Mouse (Mus musculus) olfactory bulb, adult 2 months (tissue): ENCODE data around the gene Tbc1d24. TPM values are rescaled to one million over a fixed set of nuclear protein-coding genes. Genes with fewer than 3 reads are reported as not detected.

Source experiments
- H3K27ac ChIP-seq: fragments of 200-500 bp; 2 replicates; pipeline ENCODE4 v1.5.1; 2012; ENCODE audit warnings: low read depth, low read length; ENCODE audit not compliant: insufficient read depth
- H3K4me1 ChIP-seq: fragments of 200-500 bp; 2 replicates; pipeline ENCODE4 v1.6.1; 2012; ENCODE audit warnings: low read length; ENCODE audit not compliant: control insufficient read depth, insufficient read depth
- H3K4me3 ChIP-seq: fragments of 200-500 bp; 2 replicates; pipeline ENCODE4 v1.5.1; 2012; ENCODE audit warnings: mild to moderate bottlenecking, low read depth, low read length, moderate library complexity; ENCODE audit not compliant: insufficient read depth
- CTCF ChIP-seq: fragments of 200-500 bp; IDR thresholded peaks from 2 replicates; pipeline ENCODE4 v1.5.1; 2012; ENCODE audit warnings: low read depth, mild to moderate bottlenecking, low read length, moderate library complexity; ENCODE audit not compliant: insufficient read depth
- POLR2A ChIP-seq: fragments of 200-500 bp; IDR thresholded peaks from 2 replicates; pipeline ENCODE4 v1.6.1; 2012; ENCODE audit warnings: mild to moderate bottlenecking, low read depth, low read length, moderate library complexity; ENCODE audit not compliant: insufficient read depth
- WGBS: fragments of 180-500 bp; shearing (Covaris S2); methylation state at CpG from one replicate; pipeline ENCODE4 v1.1.7; 2018; 5-methylcytosine and 5-hydroxymethylcytosine counted together
- polyA plus RNA-seq: library from polyadenylated mRNA; stranded (reverse); fragments of >200 nt; gene quantifications from 2 replicates; pipeline ENCODE4 v1.2.4, GENCODE M21; 2012; ENCODE audit warnings: low replicate concordance; ENCODE audit not compliant: missing spikeins, insufficient read depth, insufficient read length

Tbc1d24 gene
- not detected in 2 replicates for polyA plus RNA-seq

GRCm38 (mm10) chr17:24205284-24205888, at the start of gene Tbc1d24:
TSS of gene Tbc1d24 (minus strand) at chr17:24205562.
- peak; percentile 75 for TF ChIP-seq POLR2A
- TF ChIP-seq CTCF, result no peak

GRCm38 (mm10) chr17:24252329-24252728, 47.0 kb upstream of the Tbc1d24 start:
- Histone ChIP-seq H3K27ac (no peak overlapping the region), H3K4me1 (0 out of 2 replicates have a peak, but pooled peaks cover 2% of the 10 kb centered on the region), H3K4me3 (no peak overlapping the region)
- TF ChIP-seq POLR2A (no peak), CTCF (no peak)
- WGBS, result 97% methylated on average over 2 of the region's 2 CpGs

More at GRCm38 (mm10) chr17:24205284-24205888, at the start of gene Tbc1d24:
- peak within 1 kb of the TSS; percentile 72 for H3K4me3 ChIP-seq
- WGBS, result under 1% methylated on average over 65 of the region's 65 CpGs
- peak within 1 kb of the TSS; percentile 65 for H3K27ac ChIP-seq
- H3K4me1 ChIP-seq, result peaks cover 52% of the 10 kb centered on the region

- H3K27ac ChIP-seq, result no peak within 1 kb of the TSS
- TF ChIP-seq CTCF (no peak), POLR2A (0 out of 2 replicates have a peak, but pooled peaks have one; percentile 3)
Measured at GRCm38 (mm10) chr17:24251320-24252069, 46.1 kb upstream of the Tbc1d24 start, which contains the start of gene Ccnf. TSS of gene Ccnf (minus strand) at chr17:24251484.

GRCm38 (mm10) chr17:24250988-24251319, 45.6 kb upstream of the Tbc1d24 start:
- H3K4me3 ChIP-seq, result peak overlapping the region; percentile 67
- under 1% methylated on average over 32 of the region's 32 CpGs for WGBS
- 0 out of 2 replicates have a peak, but pooled peaks cover 2% of the 10 kb centered on the region for H3K4me1 ChIP-seq
- TF ChIP-seq CTCF (no peak), POLR2A (peak; percentile 72; the same call in 1 of the 2 replicates)
- H3K27ac ChIP-seq, result no peak overlapping the region

More at GRCm38 (mm10) chr17:24251320-24252069, 46.1 kb upstream of the Tbc1d24 start, which contains the start of gene Ccnf:
- under 1% methylated on average over 48 of the region's 48 CpGs for WGBS
- 0 out of 2 replicates have a peak, but pooled peaks cover 2% of the 10 kb centered on the region for H3K4me1 ChIP-seq
- peak within 1 kb of the TSS; percentile 67 for H3K4me3 ChIP-seq

- WGBS, result 98% methylated on average over 2 of the region's 2 CpGs
- no peak for TF ChIP-seq CTCF
- TF ChIP-seq POLR2A, result no peak
- Histone ChIP-seq H3K27ac (no peak overlapping the region), H3K4me3 (no peak overlapping the region), H3K4me1 (peaks cover 8% of the 10 kb centered on the region)
Measured at GRCm38 (mm10) chr17:24248641-24249040, 43.3 kb upstream of the Tbc1d24 start.

- TF ChIP-seq CTCF (no peak), POLR2A (no peak)
- Histone ChIP-seq H3K27ac (peak overlapping the region; percentile 88), H3K4me3 (no peak overlapping the region), H3K4me1 (peaks cover 6% of the 10 kb centered on the region)
- 51% methylated on average over 8 of the region's 8 CpGs for WGBS
Measured at GRCm38 (mm10) chr17:24244061-24244460, 38.7 kb upstream of the Tbc1d24 start.

GRCm38 (mm10) chr17:24243311-24243969, 38.1 kb upstream of the Tbc1d24 start:
- 82% methylated on average over 4 of the region's 4 CpGs for WGBS
- Histone ChIP-seq H3K27ac (peak overlapping the region; percentile 88), H3K4me3 (no peak overlapping the region), H3K4me1 (peaks cover 6% of the 10 kb centered on the region)
- TF ChIP-seq CTCF (no peak), POLR2A (no peak)

- Histone ChIP-seq H3K4me1 (no peaks in the 10 kb centered on the region), H3K4me3 (no peak overlapping the region), H3K27ac (no peak overlapping the region)
- no peak for TF ChIP-seq CTCF
- TF ChIP-seq POLR2A, result no peak
- WGBS, result 95% methylated on average over 7 of the region's 7 CpGs
Measured at GRCm38 (mm10) chr17:24236921-24237320, 31.6 kb upstream of the Tbc1d24 start.

- WGBS, result 98% methylated on average over 1 of the region's 1 CpGs
Measured at GRCm38 (mm10) chr17:24236479-24236878, 31.1 kb upstream of the Tbc1d24 start.

More at GRCm38 (mm10) chr17:24236479-24236878, 31.1 kb upstream of the Tbc1d24 start:
- Histone ChIP-seq H3K4me3 (no peak overlapping the region), H3K4me1 (no peaks in the 10 kb centered on the region), H3K27ac (no peak overlapping the region)
- TF ChIP-seq POLR2A (no peak), CTCF (no peak)
